Mouse (Mus musculus) left cerebral cortex, adult 2 months (tissue): ENCODE measurements around the gene Vmn2r67. TPM values are rescaled to one million over a fixed set of nuclear protein-coding genes. Genes with fewer than 3 reads are reported as not detected.
"Not testable (repeated sequence)": the region's sequence is repeated elsewhere in the genome, so short reads cannot be mapped to it uniquely, and the experiment has no call there.

Source experiments
- DNase-seq, 2 experiments: peaks; one replicate each; pipeline ENCODE4 v3.0.0; 2021 to 2022; ENCODE audit warnings: low spot score in 2 of 2, mixed read lengths in 1 of 2; ENCODE audit errors: extremely low spot score in 1 of 2
- H3K27ac ChIP-seq: fragments of 200-600 bp; 2 replicates; pipeline ENCODE4 v1.8.1; 2022
- H3K4me3 ChIP-seq: fragments of 200-600 bp; 2 replicates; pipeline ENCODE4 v1.8.1; 2022
- CTCF ChIP-seq: fragments of 200-600 bp; IDR thresholded peaks from 2 replicates; pipeline ENCODE4 v1.8.1; 2022; ENCODE audit warnings: antibody characterized with exemption, mild to moderate bottlenecking, moderate library complexity
- intact Hi-C: fragments of 180-260 bp; cut with DNase I; formaldehyde crosslinking; loops from one replicate; pipeline ENCODE4 v1.15.1; 2025
- long read RNA-seq, 2 experiments: library from polyadenylated mRNA; stranded (forward); transcript quantifications; one replicate each; pipeline ENCODE4 v2.0.0; 2021; ENCODE audit warnings: borderline mapping rate in 2 of 2
- total RNA-seq, 2 experiments: library from RNA; stranded (reverse); gene quantifications; 2 replicates each; pipeline ENCODE4 v1.2.3; 2021

Vmn2r67 gene
- not detected for total RNA-seq
- long read RNA-seq, experiment 1: 0 reads
- long read RNA-seq, experiment 2: 0 reads

- no peak for DNase-seq
- Histone ChIP-seq H3K4me3 (no peak within 1 kb of the TSS), H3K27ac (no peak within 1 kb of the TSS)
- intact Hi-C loops: no loop called here
- no peak for TF ChIP-seq CTCF
Measured at GRCm38 (mm10) chr7:85155898-85156297, at the start of gene Vmn2r67. Gene Vmn2r67, minus strand, starts transcription at chr7:85155998.

DNA sequence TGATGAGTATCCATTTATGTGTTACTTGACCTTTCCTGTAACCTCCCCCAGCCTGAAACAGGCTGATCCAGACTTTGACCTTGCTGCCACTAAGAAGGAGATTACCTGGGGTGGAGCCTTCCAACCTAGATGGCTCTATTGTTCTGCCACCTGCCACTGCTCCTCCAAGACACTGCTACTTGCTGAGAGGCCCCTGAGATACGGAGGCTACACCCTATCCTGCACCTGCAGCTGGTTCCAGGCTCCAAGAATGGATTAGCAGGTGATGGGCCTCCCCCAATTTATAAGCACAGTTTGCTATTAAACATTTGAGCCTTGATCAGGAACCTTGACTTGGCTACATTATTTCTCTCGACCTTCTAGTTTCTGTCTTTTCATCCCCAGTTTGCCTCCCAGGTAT is 51.3 kb downstream of the Vmn2r67 start:
- H3K4me3 ChIP-seq, DNase-seq, intact Hi-C loops, H3K27ac ChIP-seq: not testable (repeated sequence)

Other genes with a start within 250 kb of the Vmn2r67 start
- not detected for gene Vmn2r65, start 191.9 kb downstream of the Vmn2r67 start, total RNA-seq
- not detected for gene Vmn2r66, start 143.7 kb downstream of the Vmn2r67 start, total RNA-seq
- gene Vmn2r68, start 81.8 kb upstream of the Vmn2r67 start, total RNA-seq: not detected